Mouse (Mus musculus) limb, embryonic 13.5 days (tissue): ENCODE measurements at regions not wholly inside any gene's neighbourhood (a gene's known extent, or its start where the extent isn't known, plus 50 kb on each side); places are given as distances from the start of the nearest gene placed in this dataset.

Source experiments
- ATAC-seq: fragments of 200-750 bp; cut with Nextera tagmentation; 2 replicates; pipeline ENCODE4 v1.8.0; 2017; ENCODE audit warnings: low read depth, moderate number of reproducible peaks, moderate TSS enrichment; ENCODE audit not compliant: low FRiP score
- H3K27ac ChIP-seq: fragments of 300-500 bp; sonication (generic); 2 replicates; pipeline ENCODE4 v1.5.1; 2015; ENCODE audit warnings: inconsistent platforms, mild to moderate bottlenecking, moderate library complexity
- H3K27me3 ChIP-seq: fragments of 300-500 bp; sonication (generic); 2 replicates; pipeline ENCODE4 v1.6.1; 2015; ENCODE audit warnings: mild to moderate bottlenecking, inconsistent platforms
- H3K36me3 ChIP-seq: fragments of 300-500 bp; sonication (generic); 2 replicates; pipeline ENCODE4 v1.6.1; 2015; ENCODE audit warnings: inconsistent platforms, mild to moderate bottlenecking, moderate library complexity
- H3K4me1 ChIP-seq: fragments of 300-500 bp; sonication (generic); 2 replicates; pipeline ENCODE4 v1.6.1; 2015; ENCODE audit warnings: inconsistent platforms
- H3K4me2 ChIP-seq: fragments of 300-500 bp; sonication (generic); replicated peaks from 2 replicates; pipeline ENCODE4 v1.6.1; 2015; ENCODE audit warnings: inconsistent platforms, mild to moderate bottlenecking, moderate library complexity
- H3K4me3 ChIP-seq: fragments of 300-500 bp; sonication (generic); 2 replicates; pipeline ENCODE4 v1.5.1; 2015; ENCODE audit warnings: moderate library complexity, mild to moderate bottlenecking, inconsistent platforms
- H3K9ac ChIP-seq: fragments of 300-500 bp; sonication (generic); 2 replicates; pipeline ENCODE4 v1.6.1; 2015; ENCODE audit warnings: mild to moderate bottlenecking, inconsistent platforms
- H3K9me3 ChIP-seq: fragments of 300-500 bp; sonication (generic); 2 replicates; pipeline ENCODE4 v1.6.1; 2016; ENCODE audit warnings: inconsistent platforms
- WGBS: fragments of 180-500 bp; shearing (Covaris S2); methylation state at CpG from one replicate; pipeline ENCODE4 v1.1.7; 2015; 5-methylcytosine and 5-hydroxymethylcytosine counted together

DNA sequence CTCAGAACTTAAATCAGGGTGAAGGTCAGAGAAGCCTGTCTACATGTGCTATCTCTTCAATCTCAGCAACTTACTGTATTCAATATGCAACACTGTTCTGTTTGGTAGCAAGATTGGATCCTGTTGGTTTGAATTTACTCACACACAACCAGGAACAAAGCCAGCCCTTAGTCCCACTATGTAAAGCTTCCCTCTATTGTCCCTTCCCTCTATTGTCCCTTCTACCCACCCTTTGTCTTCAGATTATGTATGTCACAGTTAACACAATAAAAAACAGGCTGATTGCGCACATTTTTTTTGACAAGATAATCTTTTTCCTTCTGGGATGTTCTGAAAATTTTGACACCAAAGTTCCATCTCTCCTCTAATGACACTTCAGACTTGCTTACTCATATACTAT, 280.4 kb downstream of the Lrriq3 start:
- H3K27me3 ChIP-seq, result no peaks in the 10 kb centered on the region
- H3K9ac ChIP-seq, result no peak overlapping the region
- WGBS, result 92% methylated on average over 1 of the region's 1 CpGs
- H3K4me2 ChIP-seq, result no peak overlapping the region
- H3K27ac ChIP-seq, result no peak overlapping the region
- no peaks in the 10 kb centered on the region for H3K36me3 ChIP-seq
- H3K4me1 ChIP-seq, result no peaks in the 10 kb centered on the region
- ATAC-seq, result no peak
- no peak overlapping the region for H3K4me3 ChIP-seq
- no peaks in the 10 kb centered on the region for H3K9me3 ChIP-seq

DNA sequence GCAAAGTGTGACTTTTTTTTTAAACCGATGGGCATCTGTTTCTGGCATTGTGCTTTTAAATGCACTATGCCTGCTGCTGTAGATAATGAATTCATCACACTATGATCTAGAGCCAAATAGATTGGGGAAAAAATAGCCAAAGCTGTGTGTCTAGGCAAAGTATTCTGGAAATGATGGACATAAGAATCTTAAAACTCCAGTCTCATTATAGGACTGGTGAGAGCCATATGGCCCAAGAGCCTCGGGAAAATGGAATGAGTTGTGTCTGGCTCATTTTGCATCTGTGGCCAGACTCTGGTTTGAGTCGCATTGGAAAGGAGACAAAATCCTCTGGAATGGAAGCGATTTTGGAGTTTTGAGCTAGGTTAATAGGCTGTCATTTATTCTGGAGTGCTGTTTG, 288.7 kb downstream of the Lrriq3 start:
- H3K9me3 ChIP-seq, result no peaks in the 10 kb centered on the region
- no peak overlapping the region for H3K27ac ChIP-seq
- H3K4me3 ChIP-seq, result no peak overlapping the region
- H3K9ac ChIP-seq, result no peak overlapping the region
- 74% methylated on average over 4 of the region's 4 CpGs for WGBS
- no peaks in the 10 kb centered on the region for H3K36me3 ChIP-seq
- no peaks in the 10 kb centered on the region for H3K27me3 ChIP-seq
- no peak overlapping the region for H3K4me2 ChIP-seq
- no peak for ATAC-seq
- H3K4me1 ChIP-seq, result no peaks in the 10 kb centered on the region

DNA sequence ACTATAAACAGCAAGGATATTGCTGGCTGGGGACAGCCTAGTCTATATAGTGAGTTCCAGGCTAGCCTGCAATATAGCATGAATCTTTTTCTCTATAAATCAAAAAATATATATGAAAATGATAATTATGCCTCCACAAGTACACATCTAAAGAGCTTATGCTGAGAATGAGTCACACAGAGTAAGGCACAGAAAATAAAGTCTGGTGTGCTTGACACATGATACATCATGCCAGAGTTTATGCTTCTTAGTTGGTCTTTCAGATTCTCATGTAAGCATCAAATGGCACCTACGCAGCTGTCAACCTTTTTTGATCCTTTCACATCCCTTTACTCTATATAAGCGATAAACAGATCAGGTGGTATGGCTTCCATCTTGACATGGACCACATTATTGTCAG, 289.6 kb downstream of the Lrriq3 start:
- no peaks in the 10 kb centered on the region for H3K36me3 ChIP-seq
- H3K9ac ChIP-seq, result no peak overlapping the region
- no peak for ATAC-seq
- H3K27ac ChIP-seq, result no peak overlapping the region
- H3K27me3 ChIP-seq, result no peaks in the 10 kb centered on the region
- WGBS, result 77% methylated on average over 2 of the region's 2 CpGs
- H3K4me3 ChIP-seq, result no peak overlapping the region
- H3K4me1 ChIP-seq, result no peaks in the 10 kb centered on the region
- H3K9me3 ChIP-seq, result no peaks in the 10 kb centered on the region
- H3K4me2 ChIP-seq, result no peak overlapping the region

DNA sequence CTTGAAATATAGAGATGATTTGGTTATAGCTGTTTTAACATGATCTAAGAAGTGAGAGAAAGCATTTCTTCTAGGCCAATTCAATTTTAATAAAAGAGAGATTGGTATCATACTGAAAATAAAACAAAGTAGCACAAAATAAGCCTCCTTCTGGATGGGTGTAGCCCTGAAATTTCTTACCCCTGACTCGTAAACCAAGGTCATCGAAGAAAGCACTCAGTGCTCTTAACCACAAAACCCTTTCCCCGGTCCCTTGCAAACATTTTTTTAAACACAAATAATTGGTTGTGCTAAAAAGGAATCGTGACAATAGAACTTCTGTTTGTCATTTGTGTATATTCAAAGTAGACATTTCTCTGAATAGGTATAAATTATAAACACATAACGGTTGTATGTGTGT, 297.4 kb downstream of the Lrriq3 start:
- H3K4me1 ChIP-seq, result no peaks in the 10 kb centered on the region
- ATAC-seq, result no peak
- no peak overlapping the region for H3K4me2 ChIP-seq
- no peak overlapping the region for H3K27ac ChIP-seq
- no peak overlapping the region for H3K4me3 ChIP-seq
- no peaks in the 10 kb centered on the region for H3K9me3 ChIP-seq
- no peaks in the 10 kb centered on the region for H3K27me3 ChIP-seq
- H3K36me3 ChIP-seq, result no peaks in the 10 kb centered on the region
- WGBS, result 80% methylated on average over 5 of the region's 5 CpGs
- no peak overlapping the region for H3K9ac ChIP-seq

DNA sequence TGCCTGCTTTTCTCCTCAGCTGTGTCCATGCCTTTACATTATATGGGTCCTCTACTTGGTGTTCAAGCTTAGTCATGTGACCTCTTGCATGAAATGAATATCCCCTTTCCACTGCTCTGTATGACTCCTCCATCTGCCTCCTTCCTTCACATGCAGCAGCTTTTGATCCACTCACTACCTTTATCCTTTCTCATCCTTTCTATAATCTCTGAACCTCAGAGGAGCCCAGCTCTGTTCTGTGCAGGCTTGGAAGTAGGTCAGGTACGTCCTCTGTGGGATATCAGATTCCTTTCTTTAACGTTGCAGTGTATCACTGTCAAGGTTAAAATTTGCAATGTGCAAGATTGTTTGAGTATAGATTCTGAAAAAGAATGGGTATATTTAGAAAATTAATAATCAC, 302.9 kb downstream of the Lrriq3 start:
- no peaks in the 10 kb centered on the region for H3K36me3 ChIP-seq
- no peak overlapping the region for H3K27ac ChIP-seq
- WGBS, result 82% methylated on average over 2 of the region's 2 CpGs
- H3K4me1 ChIP-seq, result no peaks in the 10 kb centered on the region
- no peaks in the 10 kb centered on the region for H3K9me3 ChIP-seq
- no peak overlapping the region for H3K9ac ChIP-seq
- H3K4me2 ChIP-seq, result no peak overlapping the region
- no peaks in the 10 kb centered on the region for H3K27me3 ChIP-seq
- H3K4me3 ChIP-seq, result no peak overlapping the region
- ATAC-seq, result no peak

DNA sequence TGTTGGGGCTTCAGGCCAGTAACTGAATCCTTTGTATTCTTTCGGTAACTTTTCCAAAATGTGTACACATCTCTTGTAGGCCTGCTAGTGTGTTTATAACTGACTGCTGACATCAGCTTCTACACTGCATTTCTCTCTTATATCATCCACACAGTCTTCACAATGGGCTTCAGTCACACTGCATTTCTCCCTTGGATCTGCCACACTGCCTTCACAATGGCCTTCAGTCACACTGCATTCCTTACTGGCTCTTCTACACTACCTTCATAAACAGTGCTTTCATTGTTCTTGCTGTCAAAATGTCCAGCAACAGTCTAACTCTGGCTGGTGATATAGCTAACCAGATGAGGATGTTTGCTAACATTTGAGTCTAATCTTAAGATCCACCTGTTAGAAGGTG, 308.5 kb downstream of the Lrriq3 start:
- no peak overlapping the region for H3K9ac ChIP-seq
- H3K4me1 ChIP-seq, result no peaks in the 10 kb centered on the region
- H3K9me3 ChIP-seq, result no peaks in the 10 kb centered on the region
- H3K4me2 ChIP-seq, result no peak overlapping the region
- no peak overlapping the region for H3K27ac ChIP-seq
- H3K4me3 ChIP-seq, result no peak overlapping the region
- ATAC-seq, result no peak
- no peaks in the 10 kb centered on the region for H3K27me3 ChIP-seq
- no peaks in the 10 kb centered on the region for H3K36me3 ChIP-seq
- 88% methylated on average over 1 of the region's 1 CpGs for WGBS

DNA sequence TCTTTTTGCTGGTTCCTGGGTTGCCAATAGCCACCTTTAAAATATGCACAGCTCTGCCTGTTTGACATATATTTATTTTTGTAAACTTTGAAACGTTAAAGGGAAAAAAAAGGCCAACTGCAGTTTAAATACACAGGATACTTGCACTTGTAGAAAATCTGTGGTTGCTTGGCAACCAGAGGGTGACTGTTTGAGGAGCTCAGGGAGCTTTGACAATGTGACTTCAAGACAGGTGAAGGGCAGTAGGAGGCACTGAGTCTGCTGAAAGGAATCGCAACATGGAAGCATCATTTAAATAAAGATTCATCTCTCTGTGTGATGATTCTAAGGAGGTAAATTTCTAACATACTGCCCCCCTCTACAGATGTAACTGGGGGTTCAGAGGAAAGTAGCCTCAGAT, 315.7 kb downstream of the Lrriq3 start:
- ATAC-seq, result no peak
- H3K27me3 ChIP-seq, result no peaks in the 10 kb centered on the region
- no peak overlapping the region for H3K9ac ChIP-seq
- H3K4me2 ChIP-seq, result no peak overlapping the region
- H3K9me3 ChIP-seq, result no peaks in the 10 kb centered on the region
- no peak overlapping the region for H3K4me3 ChIP-seq
- H3K4me1 ChIP-seq, result peaks cover 13% of the 10 kb centered on the region
- H3K27ac ChIP-seq, result no peak overlapping the region
- no peaks in the 10 kb centered on the region for H3K36me3 ChIP-seq
- WGBS, result 47% methylated on average over 2 of the region's 2 CpGs

DNA sequence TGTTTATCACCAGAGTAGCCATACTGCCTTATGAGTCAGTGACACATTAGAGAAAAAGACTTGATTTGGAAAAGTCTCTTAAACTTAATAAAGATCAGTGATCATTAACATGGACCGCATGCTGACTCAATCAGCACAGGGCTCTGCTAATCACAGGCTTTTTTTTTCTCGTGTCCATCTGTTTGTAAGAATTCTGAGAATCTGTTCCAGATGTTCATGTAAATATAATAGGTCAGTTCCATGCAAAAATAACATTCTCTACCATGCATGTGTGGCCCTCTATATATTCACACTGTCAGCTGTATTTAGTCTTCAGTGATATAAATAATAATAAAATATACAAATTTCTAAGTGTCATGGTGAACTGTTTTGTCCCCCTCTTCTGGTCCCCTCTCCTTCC, 316.1 kb downstream of the Lrriq3 start:
- Histone ChIP-seq H3K4me3 (no peak overlapping the region), H3K9ac (no peak overlapping the region), H3K27me3 (no peaks in the 10 kb centered on the region), H3K4me1 (peaks cover 13% of the 10 kb centered on the region), H3K27ac (no peak overlapping the region), H3K36me3 (no peaks in the 10 kb centered on the region), H3K9me3 (no peaks in the 10 kb centered on the region), H3K4me2 (no peak overlapping the region)
- no peak for ATAC-seq
- WGBS, result 6% methylated on average over 2 of the region's 2 CpGs

DNA sequence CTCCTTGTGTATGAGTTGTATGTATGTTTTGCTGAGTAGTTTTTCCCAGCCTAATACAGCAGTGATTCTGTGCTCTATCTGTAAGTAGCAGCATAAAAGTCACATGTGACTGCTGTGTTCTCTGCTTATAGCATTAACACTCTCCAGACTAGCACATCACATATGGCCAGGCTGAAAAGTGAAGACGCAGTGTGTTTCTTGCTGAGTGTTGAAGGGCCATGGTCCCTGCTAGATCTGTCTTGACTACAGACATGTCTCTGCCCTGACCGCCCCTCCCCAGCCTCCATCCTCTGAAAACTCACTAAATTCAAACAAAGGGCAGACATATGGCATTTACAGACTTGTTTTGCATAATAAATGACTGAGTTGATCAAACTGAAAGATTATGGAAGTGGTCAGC, 316.6 kb downstream of the Lrriq3 start:
- Histone ChIP-seq H3K27ac (no peak overlapping the region), H3K9ac (no peak overlapping the region), H3K9me3 (no peaks in the 10 kb centered on the region), H3K27me3 (no peaks in the 10 kb centered on the region), H3K4me1 (peaks cover 13% of the 10 kb centered on the region), H3K36me3 (no peaks in the 10 kb centered on the region), H3K4me3 (no peak overlapping the region), H3K4me2 (no peak overlapping the region)
- 30% methylated on average over 2 of the region's 2 CpGs for WGBS
- no peak for ATAC-seq

DNA sequence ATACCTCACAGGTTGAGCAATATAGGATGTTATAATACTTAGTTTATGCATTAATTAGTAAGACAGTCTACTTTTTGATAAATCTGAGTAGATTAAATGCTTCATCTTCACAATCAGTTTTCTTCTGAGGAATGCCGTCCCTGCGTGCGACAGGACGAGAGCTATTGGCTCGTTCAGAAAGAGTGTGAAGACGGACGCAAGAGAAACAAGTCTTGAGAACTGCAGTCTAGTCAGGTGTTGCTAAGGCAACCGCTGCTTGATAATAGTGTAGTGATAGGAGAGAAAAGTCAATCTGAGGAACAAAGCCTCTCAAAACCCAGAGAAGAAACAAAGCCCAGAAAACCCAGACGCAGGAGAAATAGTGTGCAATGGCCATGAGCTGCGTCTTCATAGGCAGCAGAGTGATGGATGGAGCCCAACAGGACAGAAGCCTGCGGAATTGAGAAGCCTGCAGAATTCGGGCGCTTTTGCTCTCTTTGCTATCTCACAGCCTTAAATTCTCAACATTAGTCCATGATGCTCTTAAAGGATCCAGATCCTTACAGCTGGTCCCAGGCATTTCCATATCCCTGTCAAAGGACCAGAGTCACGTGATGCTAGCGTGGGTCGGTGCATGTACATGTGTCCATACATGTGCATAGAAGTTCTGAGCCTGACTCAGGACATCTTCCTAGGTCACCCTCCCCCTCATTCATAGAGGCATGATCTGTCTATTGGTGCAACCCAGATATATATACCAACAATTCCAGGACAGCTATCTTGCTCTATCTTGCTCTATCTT, 366.7 kb downstream of the Lrriq3 start:
- Histone ChIP-seq H3K4me2 (no peak overlapping the region), H3K27me3 (no peaks in the 10 kb centered on the region), H3K9ac (no peak overlapping the region), H3K4me1 (no peaks in the 10 kb centered on the region), H3K27ac (no peak overlapping the region), H3K36me3 (no peaks in the 10 kb centered on the region), H3K4me3 (no peak overlapping the region), H3K9me3 (no peaks in the 10 kb centered on the region)
- no peak for ATAC-seq
- 92% methylated on average over 16 of the region's 16 CpGs for WGBS

DNA sequence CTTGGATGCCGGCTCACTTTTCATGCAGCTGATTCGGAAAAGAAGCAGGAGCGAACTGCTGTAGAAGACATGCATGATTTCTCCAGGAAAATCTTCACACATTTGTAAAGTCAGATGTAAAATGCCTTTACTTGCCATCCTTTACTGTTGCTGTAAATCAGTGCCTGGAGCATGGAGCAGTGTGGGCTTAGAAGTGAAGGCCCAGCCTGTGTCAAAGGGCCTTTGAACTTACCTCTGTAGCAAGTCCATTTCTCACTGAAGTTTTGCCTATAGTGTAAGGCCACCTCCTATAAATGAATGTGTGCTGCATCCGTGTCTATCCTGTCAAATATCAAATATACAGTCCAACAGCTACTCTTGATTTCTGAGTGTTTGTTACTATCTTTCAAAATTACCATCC, 368.9 kb downstream of the Lrriq3 start:
- no peak overlapping the region for H3K27ac ChIP-seq
- 84% methylated on average over 4 of the region's 4 CpGs for WGBS

DNA sequence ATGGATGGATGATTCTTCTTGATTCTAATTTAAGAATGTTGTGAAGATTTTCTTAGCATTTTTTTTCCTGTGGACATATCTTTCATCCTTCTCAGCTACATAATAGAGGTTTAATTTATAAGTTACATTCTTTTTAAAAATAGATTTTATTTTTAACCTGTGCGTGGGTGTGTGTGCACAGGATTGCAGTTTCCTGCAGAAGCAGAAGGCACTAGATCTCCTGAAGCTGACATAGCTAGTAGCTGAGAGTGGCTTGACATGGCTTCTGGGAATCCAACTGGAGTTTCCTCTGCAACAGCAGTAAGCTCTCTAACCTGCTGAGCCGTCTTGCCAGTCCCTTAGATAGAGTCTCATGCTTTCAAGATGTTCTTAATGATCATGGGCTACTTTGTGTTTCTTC, 377.5 kb downstream of the Lrriq3 start:
- 75% methylated on average over 2 of the region's 2 CpGs for WGBS
- no peaks in the 10 kb centered on the region for H3K36me3 ChIP-seq
- no peak for ATAC-seq

More for the DNA sequence above, 368.9 kb downstream of the Lrriq3 start:
- Histone ChIP-seq H3K4me1 (no peaks in the 10 kb centered on the region), H3K9ac (no peak overlapping the region), H3K4me2 (no peak overlapping the region), H3K4me3 (no peak overlapping the region), H3K36me3 (no peaks in the 10 kb centered on the region), H3K9me3 (no peaks in the 10 kb centered on the region), H3K27me3 (no peaks in the 10 kb centered on the region)
- no peak for ATAC-seq

DNA sequence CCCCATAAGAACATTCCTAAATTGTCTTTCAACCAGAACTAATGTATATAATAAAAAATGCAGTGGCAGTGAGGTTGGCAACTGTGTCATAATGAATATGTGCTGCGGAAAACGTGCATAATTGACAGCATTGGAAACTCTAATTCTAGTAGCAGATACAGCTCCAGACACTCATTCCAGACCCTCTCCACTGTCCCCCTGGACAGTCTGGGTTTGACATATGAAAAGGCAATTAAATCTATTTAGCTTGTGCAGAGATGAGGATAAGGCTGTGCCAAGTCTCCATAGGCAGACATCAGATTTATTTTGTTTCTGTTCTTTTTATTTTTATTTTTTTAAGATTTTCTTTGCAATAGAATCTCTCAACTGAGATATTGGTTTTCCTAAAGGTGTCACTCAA, 392.3 kb downstream of the Lrriq3 start:
- no peaks in the 10 kb centered on the region for H3K36me3 ChIP-seq
- no peak for ATAC-seq
- H3K4me1 ChIP-seq, result peaks cover 7% of the 10 kb centered on the region
- no peak overlapping the region for H3K9ac ChIP-seq
- whole genome bisulfite sequencing, result 80% methylated on average over 2 of the region's 2 CpGs
- no peak overlapping the region for H3K4me3 ChIP-seq
- no peaks in the 10 kb centered on the region for H3K27me3 ChIP-seq
- no peak overlapping the region for H3K4me2 ChIP-seq
- H3K27ac ChIP-seq, result no peak overlapping the region
- H3K9me3 ChIP-seq, result no peaks in the 10 kb centered on the region

More for the DNA sequence above, 377.5 kb downstream of the Lrriq3 start:
- Histone ChIP-seq H3K9ac (no peak overlapping the region), H3K4me3 (no peak overlapping the region), H3K4me1 (no peaks in the 10 kb centered on the region), H3K27me3 (no peaks in the 10 kb centered on the region), H3K27ac (no peak overlapping the region), H3K9me3 (no peaks in the 10 kb centered on the region), H3K4me2 (no peak overlapping the region)
